Mouse (Mus musculus) kidney, adult 2 months (tissue): ENCODE measurements around the gene Per1. TPM values are rescaled to one million over a fixed set of nuclear protein-coding genes. Genes with fewer than 3 reads are reported as not detected.
A peak's percentile ranks its signal among the peaks of the same experiment; 100 is the strongest.

Experiments
- DNase-seq: peaks from one replicate; pipeline ENCODE4 v3.0.0; 2021
- H3K27ac ChIP-seq: fragments of 200-500 bp; 2 replicates; pipeline ENCODE4 v1.5.1; 2012; ENCODE audit warnings: low read depth, low read length, control low read depth, inconsistent platforms; ENCODE audit not compliant: insufficient read depth
- H3K27me3 ChIP-seq: fragments of 200-500 bp; replicated peaks from 2 replicates; pipeline ENCODE4 v1.6.1; 2012; ENCODE audit warnings: mild to moderate bottlenecking, moderate library complexity, low read length, inconsistent platforms; ENCODE audit not compliant: control insufficient read depth, insufficient read depth
- H3K36me3 ChIP-seq: fragments of 200-500 bp; 2 replicates; pipeline ENCODE4 v1.6.1; 2012; ENCODE audit warnings: mild to moderate bottlenecking, moderate library complexity, low read length, inconsistent platforms; ENCODE audit not compliant: control insufficient read depth, insufficient read depth
- H3K4me1 ChIP-seq: fragments of 200-500 bp; 2 replicates; pipeline ENCODE4 v1.6.1; 2011; ENCODE audit warnings: low read length; ENCODE audit not compliant: control insufficient read depth, insufficient read depth
- H3K4me3 ChIP-seq: fragments of 200-500 bp; 2 replicates; pipeline ENCODE4 v1.5.1; 2011; ENCODE audit warnings: mild to moderate bottlenecking, low read depth, low read length, control low read depth; ENCODE audit not compliant: insufficient read depth
- CTCF ChIP-seq: fragments of 200-500 bp; conservative IDR thresholded peaks from 2 replicates; pipeline ENCODE4 v1.5.1; 2011; ENCODE audit warnings: low read depth, mild to moderate bottlenecking, control low read depth, low read length, moderate library complexity, mixed read lengths; ENCODE audit not compliant: insufficient read depth, insufficient read length
- POLR2A ChIP-seq: fragments of 200-500 bp; IDR thresholded peaks from one replicate; pipeline ENCODE4 v1.6.1; 2011; ENCODE audit warnings: low read depth, low read length, control low read depth
- WGBS: fragments of 180-500 bp; shearing (Covaris S2); methylation state at CpG from one replicate; pipeline ENCODE4 v1.1.7; 2018; 5-methylcytosine and 5-hydroxymethylcytosine counted together
- polyA plus RNA-seq: library from polyadenylated mRNA; depleted of rRNA; stranded (reverse); fragments of >200 nt; gene quantifications from 2 replicates; pipeline ENCODE4 v1.2.3, GENCODE M21; 2012

Per1 gene
- polyA plus RNA-seq, 1 experiment, result 13.5 TPM

GRCm38 (mm10) chr11:69060448-69061254 is 34.4 kb upstream of the Per1 start:
- no peaks in the 10 kb centered on the region for H3K36me3 ChIP-seq
- no peaks in the 10 kb centered on the region for H3K27me3 ChIP-seq
- peak; percentile 32 for DNase-seq
- peak overlapping the region; percentile 62 for H3K4me3 ChIP-seq
- no peak for TF ChIP-seq POLR2A
- no peak for TF ChIP-seq CTCF
- H3K27ac ChIP-seq, result peak overlapping the region; percentile 74
- WGBS, result 4% methylated on average over 40 of the region's 40 CpGs
- peaks cover 12% of the 10 kb centered on the region for H3K4me1 ChIP-seq

GRCm38 (mm10) chr11:69061255-69061912 is 33.6 kb upstream of the Per1 start:
- Histone ChIP-seq H3K27me3 (no peaks in the 10 kb centered on the region), H3K36me3 (no peaks in the 10 kb centered on the region), H3K27ac (no peak overlapping the region), H3K4me3 (peak overlapping the region; percentile 62; the same call in 1 of the 2 replicates), H3K4me1 (peaks cover 14% of the 10 kb centered on the region)
- TF ChIP-seq POLR2A, result no peak
- TF ChIP-seq CTCF, result no peak
- WGBS, result 38% methylated on average over 17 of the region's 17 CpGs
- no peak for DNase-seq

- Histone ChIP-seq H3K4me3 (no peak overlapping the region; the same call in 1 of the 2 replicates), H3K4me1 (peaks cover 20% of the 10 kb centered on the region), H3K27ac (no peak overlapping the region), H3K36me3 (no peaks in the 10 kb centered on the region), H3K27me3 (no peaks in the 10 kb centered on the region)
- DNase-seq, result peak; percentile 90
- TF ChIP-seq POLR2A (no peak), CTCF (no peak)
- 3% methylated on average over 17 of the region's 17 CpGs for WGBS
These were observed 32.7 kb upstream of the Per1 start for GRCm38 (mm10) chr11:69062194-69062760.

GRCm38 (mm10) chr11:69062761-69063224 is 32.2 kb upstream of the Per1 start:
- H3K36me3 ChIP-seq, result no peaks in the 10 kb centered on the region
- H3K27me3 ChIP-seq, result no peaks in the 10 kb centered on the region
- H3K4me3 ChIP-seq, result peak overlapping the region; percentile 54
- peaks cover 25% of the 10 kb centered on the region for H3K4me1 ChIP-seq
- peak; percentile 98 for DNase-seq
- TF ChIP-seq CTCF, result 0 out of 2 replicates have a peak, but pooled peaks have one; percentile 7
- no peak for TF ChIP-seq POLR2A
- WGBS, result under 1% methylated on average over 19 of the region's 19 CpGs
- H3K27ac ChIP-seq, result peak overlapping the region; percentile 29; the same call in 1 of the 2 replicates

GRCm38 (mm10) chr11:69063413-69064201 is 31.4 kb upstream of the Per1 start:
- peaks cover 25% of the 10 kb centered on the region for H3K4me1 ChIP-seq
- WGBS, result under 1% methylated on average over 31 of the region's 31 CpGs
- H3K27me3 ChIP-seq, result no peaks in the 10 kb centered on the region
- TF ChIP-seq CTCF (no peak), POLR2A (no peak)
- H3K27ac ChIP-seq, result 0 out of 2 replicates have a peak overlapping the region, but pooled peaks have one; percentile 6
- H3K36me3 ChIP-seq, result no peaks in the 10 kb centered on the region
- peak; percentile 76 for DNase-seq
- H3K4me3 ChIP-seq, result peak overlapping the region; percentile 74

GRCm38 (mm10) chr11:69064259-69065133 is 30.5 kb upstream of the Per1 start:
- Histone ChIP-seq H3K4me3 (peak overlapping the region; percentile 74), H3K4me1 (peaks cover 25% of the 10 kb centered on the region), H3K36me3 (no peaks in the 10 kb centered on the region), H3K27ac (no peak overlapping the region), H3K27me3 (no peaks in the 10 kb centered on the region)
- no peak for DNase-seq
- 72% methylated on average over 9 of the region's 9 CpGs for WGBS
- TF ChIP-seq POLR2A, result no peak
- no peak for TF ChIP-seq CTCF
